Mouse (Mus musculus) layer of hippocampus, adult 2 months (tissue): Measurements from ENCODE around the gene Hmgcl. TPM values are rescaled to one million over a fixed set of nuclear protein-coding genes. Genes with fewer than 3 reads are reported as not detected.

ENCODE experiments used
- DNase-seq, 2 experiments: peaks; one replicate each; pipeline ENCODE4 v3.0.0; 2022; ENCODE audit warnings: low spot score in 2 of 2
- H3K27ac ChIP-seq: fragments of 200-600 bp; 2 replicates; pipeline ENCODE4 v1.8.1; 2022
- H3K4me3 ChIP-seq: fragments of 200-600 bp; 2 replicates; pipeline ENCODE4 v1.8.1; 2022; ENCODE audit warnings: mild to moderate bottlenecking
- CTCF ChIP-seq: fragments of 200-600 bp; conservative IDR thresholded peaks from 2 replicates; pipeline ENCODE4 v1.8.1; 2022; ENCODE audit warnings: antibody characterized with exemption, mild to moderate bottlenecking, moderate library complexity
- long read RNA-seq, 2 experiments: library from polyadenylated mRNA; stranded (forward); transcript quantifications; one replicate each; pipeline ENCODE4 v2.0.0; 2021; ENCODE audit warnings: borderline mapping rate in 2 of 2
- total RNA-seq, 2 experiments: library from RNA; stranded (reverse); gene quantifications; 2 replicates each; pipeline ENCODE4 v1.2.3; 2021

The Hmgcl gene
- 10 to 100 TPM; 35.2 to 36.1 TPM for total RNA-seq
- long read RNA-seq, experiment 1, transcript Hmgcl-201 (9 exons, 1,418 nt), result major isoform, 69 of 81 reads
- long read RNA-seq, experiment 1, partial matches to known transcripts, result 5 of 81 reads
- long read RNA-seq, experiment 1, other reads (novel, unspliced or antisense), result 6 of 81 reads
- long read RNA-seq, experiment 2, transcript Hmgcl-201 (9 exons, 1,418 nt), result major isoform, 80 of 98 reads
- long read RNA-seq, experiment 2, partial matches to known transcripts, result 6 of 98 reads
- long read RNA-seq, experiment 2, other reads (novel, unspliced or antisense), result 12 of 98 reads

GRCm38 (mm10) chr4:135946278-135946658, at the start of gene Hmgcl:
Gene Hmgcl (plus strand): TSS chr4:135946448.
- no peak for TF ChIP-seq CTCF
- peak; percentile 95 for DNase-seq
- H3K4me3 ChIP-seq, result peak within 1 kb of the TSS; percentile 98
- H3K27ac ChIP-seq, result peak within 1 kb of the TSS; percentile 89

GRCm38 (mm10) chr4:135898380-135899049, 47.7 kb upstream of the Hmgcl start:
- no peak for DNase-seq
- Histone ChIP-seq H3K4me3 (no peak overlapping the region), H3K27ac (no peak overlapping the region)
- TF ChIP-seq CTCF, result no peak

GRCm38 (mm10) chr4:135899050-135899448, 47.2 kb upstream of the Hmgcl start:
- Histone ChIP-seq H3K4me3 (no peak overlapping the region), H3K27ac (no peak overlapping the region)
- no peak for DNase-seq
- no peak for TF ChIP-seq CTCF

GRCm38 (mm10) chr4:135900008-135900407, 46.2 kb upstream of the Hmgcl start:
- TF ChIP-seq CTCF, result no peak
- no peak overlapping the region for H3K27ac ChIP-seq
- no peak for DNase-seq
- H3K4me3 ChIP-seq, result no peak overlapping the region

- no peak for TF ChIP-seq CTCF
- no peak for DNase-seq
- no peak overlapping the region for H3K27ac ChIP-seq
- H3K4me3 ChIP-seq, result no peak overlapping the region
Observed at GRCm38 (mm10) chr4:135902606-135903242, 43.5 kb upstream of the Hmgcl start.

- no peak for TF ChIP-seq CTCF
- H3K4me3 ChIP-seq, result no peak overlapping the region
- H3K27ac ChIP-seq, result no peak overlapping the region
- DNase-seq, result no peak
Observed at GRCm38 (mm10) chr4:135904810-135905209, 41.4 kb upstream of the Hmgcl start.

GRCm38 (mm10) chr4:135906633-135907032, 39.6 kb upstream of the Hmgcl start:
- TF ChIP-seq CTCF, result no peak
- DNase-seq, result no peak
- Histone ChIP-seq H3K27ac (no peak overlapping the region), H3K4me3 (no peak overlapping the region)

- DNase-seq, result no peak
- no peak for TF ChIP-seq CTCF
- H3K4me3 ChIP-seq, result no peak overlapping the region
- H3K27ac ChIP-seq, result no peak overlapping the region
Observed at GRCm38 (mm10) chr4:135909326-135910066, 36.8 kb upstream of the Hmgcl start.

- no peak overlapping the region for H3K27ac ChIP-seq
- no peak overlapping the region for H3K4me3 ChIP-seq
- no peak for TF ChIP-seq CTCF
- no peak for DNase-seq
Observed at GRCm38 (mm10) chr4:135911531-135911930, 34.7 kb upstream of the Hmgcl start.

- no peak for TF ChIP-seq CTCF
- H3K4me3 ChIP-seq, result no peak overlapping the region
- no peak overlapping the region for H3K27ac ChIP-seq
- DNase-seq, result no peak
Observed at GRCm38 (mm10) chr4:135912164-135912563, 34.1 kb upstream of the Hmgcl start.

- no peak for TF ChIP-seq CTCF
- Histone ChIP-seq H3K27ac (no peak overlapping the region), H3K4me3 (no peak overlapping the region)
- DNase-seq, result no peak
Observed at GRCm38 (mm10) chr4:135912835-135913234, 33.4 kb upstream of the Hmgcl start.

GRCm38 (mm10) chr4:135913433-135913832, 32.8 kb upstream of the Hmgcl start:
- DNase-seq, result no peak
- no peak for TF ChIP-seq CTCF
- Histone ChIP-seq H3K27ac (no peak overlapping the region), H3K4me3 (no peak overlapping the region)

- no peak overlapping the region for H3K4me3 ChIP-seq
- no peak for TF ChIP-seq CTCF
- no peak for DNase-seq
- H3K27ac ChIP-seq, result peak overlapping the region; percentile 36; the same call in 1 of the 2 replicates
Observed at GRCm38 (mm10) chr4:135918635-135919279, 27.5 kb upstream of the Hmgcl start.
